Mouse (Mus musculus) lung, postnatal 4 days (tissue): Measurements from ENCODE around the gene Rgs9bp.
"Not testable (repeated sequence)": the region's sequence is repeated elsewhere in the genome, so short reads cannot be mapped to it uniquely, and the experiment has no call there.

Experiments
- DNase-seq, 2 experiments: peaks; one replicate each; pipeline ENCODE4 v3.0.0; 2021

Rgs9bp gene

GRCm38 (mm10) chr7:35583476-35584025 lies 1.8 kb downstream of the Rgs9bp start:
- no peak for DNase-seq

- DNase-seq, result no peak
Observed at GRCm38 (mm10) chr7:35582719-35583118, 2.7 kb downstream of the Rgs9bp start.

- DNase-seq, result peak in 1 of 2 experiments; percentile 63
Observed at GRCm38 (mm10) chr7:35579849-35580248, 5.5 kb downstream of the Rgs9bp start.

- DNase-seq, result not testable (repeated sequence)
Observed at GRCm38 (mm10) chr7:35570883-35571282, 14.5 kb downstream of the Rgs9bp start.

GRCm38 (mm10) chr7:35569724-35570123 lies 15.7 kb downstream of the Rgs9bp start:
- not testable (repeated sequence) for DNase-seq

GRCm38 (mm10) chr7:35565965-35566364 lies 19.4 kb downstream of the Rgs9bp start:
- DNase-seq, result not testable (repeated sequence)

GRCm38 (mm10) chr7:35564872-35565271 lies 20.5 kb downstream of the Rgs9bp start:
- DNase-seq, result not testable (repeated sequence)

- DNase-seq, result no peak
Observed at GRCm38 (mm10) chr7:35564067-35564865, 21.1 kb downstream of the Rgs9bp start.

- no peak for DNase-seq
Observed at GRCm38 (mm10) chr7:35563071-35563470, 22.3 kb downstream of the Rgs9bp start.

GRCm38 (mm10) chr7:35559838-35560237 lies 25.5 kb downstream of the Rgs9bp start:
- no peak for DNase-seq

GRCm38 (mm10) chr7:35558681-35559080 lies 26.7 kb downstream of the Rgs9bp start:
- DNase-seq, result no peak

- no peak for DNase-seq
Observed at GRCm38 (mm10) chr7:35557577-35557976, 27.8 kb downstream of the Rgs9bp start.

GRCm38 (mm10) chr7:35556905-35557304 lies 28.5 kb downstream of the Rgs9bp start:
- no peak for DNase-seq

GRCm38 (mm10) chr7:35556205-35556603 lies 29.2 kb downstream of the Rgs9bp start, which contains the start of gene Nudt19:
Nudt19 (minus strand) TSS chr7:35556304.
- DNase-seq, result no peak

GRCm38 (mm10) chr7:35555224-35556204 lies 29.9 kb downstream of the Rgs9bp start:
- peak; percentile 91 to 95 for DNase-seq

- DNase-seq, result peak; percentile 17 to 27
Observed at GRCm38 (mm10) chr7:35554605-35555175, 30.7 kb downstream of the Rgs9bp start.

GRCm38 (mm10) chr7:35553751-35554604 lies 31.4 kb downstream of the Rgs9bp start:
- peak in 1 of 2 experiments; percentile 40 for DNase-seq

GRCm38 (mm10) chr7:35545881-35546280 lies 39.5 kb downstream of the Rgs9bp start:
- DNase-seq, result peak; percentile 32 to 69

GRCm38 (mm10) chr7:35537562-35537961 lies 47.8 kb downstream of the Rgs9bp start, which contains the start of gene Tdrd12:
Tdrd12 (minus strand) TSS chr7:35537745.
- no peak for DNase-seq

GRCm38 (mm10) chr7:35535750-35536512 lies 49.5 kb downstream of the Rgs9bp start:
- no peak for DNase-seq

GRCm38 (mm10) chr7:35530544-35530943 lies 54.8 kb downstream of the Rgs9bp start:
- DNase-seq, result not testable (repeated sequence)
